Mouse (Mus musculus): ENCODE measurements around the gene Rhog. TPM values are rescaled to one million over a fixed set of nuclear protein-coding genes. Genes with fewer than 3 reads are reported as not detected.

Gene Rhog
- total RNA-seq, 1 experiment from 2014 or later: 59.7 TPM

DNA sequence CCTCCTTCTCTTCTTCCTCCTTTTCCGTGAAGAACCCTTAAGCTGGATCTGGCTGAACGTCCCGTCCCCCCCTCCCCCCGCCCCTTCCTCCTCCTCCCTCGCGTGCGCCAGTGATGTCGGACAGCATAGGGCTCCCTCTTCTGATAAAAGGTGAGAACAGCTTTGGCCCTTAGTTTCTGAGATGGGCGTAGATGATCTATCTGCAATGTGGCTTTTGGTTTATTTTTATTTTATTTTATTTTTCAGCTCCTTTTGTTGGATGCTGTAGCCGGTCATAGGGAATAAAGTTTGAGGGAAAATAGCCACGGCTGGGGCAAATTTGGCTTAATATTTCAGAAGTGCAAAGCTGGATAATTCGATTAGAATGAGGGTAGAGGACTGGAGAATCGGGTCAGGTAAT, 33.5 kb downstream of the Rhog start:
- peak; percentile 48 for DNase-seq

DNA sequence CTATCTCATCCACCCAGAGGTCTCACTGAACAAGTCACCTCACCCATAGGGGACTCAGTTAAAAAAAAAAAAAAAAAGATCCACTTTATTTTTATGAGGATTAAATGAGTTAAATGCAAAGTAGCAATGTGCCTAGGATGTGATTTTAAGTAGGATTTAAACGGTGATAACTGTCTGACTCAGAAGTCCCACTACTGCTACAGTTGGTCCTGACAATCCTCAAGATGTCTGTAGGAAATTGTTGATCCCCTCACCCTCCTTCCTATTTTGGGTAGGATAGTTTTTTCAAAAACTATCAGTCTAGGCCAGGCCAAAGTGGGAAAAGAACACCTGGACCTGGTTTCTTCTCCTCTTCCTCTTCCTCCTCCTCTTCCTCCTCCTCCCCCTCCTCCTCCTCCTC, 34.0 kb downstream of the Rhog start:
- DNase-seq: no peak

DNA sequence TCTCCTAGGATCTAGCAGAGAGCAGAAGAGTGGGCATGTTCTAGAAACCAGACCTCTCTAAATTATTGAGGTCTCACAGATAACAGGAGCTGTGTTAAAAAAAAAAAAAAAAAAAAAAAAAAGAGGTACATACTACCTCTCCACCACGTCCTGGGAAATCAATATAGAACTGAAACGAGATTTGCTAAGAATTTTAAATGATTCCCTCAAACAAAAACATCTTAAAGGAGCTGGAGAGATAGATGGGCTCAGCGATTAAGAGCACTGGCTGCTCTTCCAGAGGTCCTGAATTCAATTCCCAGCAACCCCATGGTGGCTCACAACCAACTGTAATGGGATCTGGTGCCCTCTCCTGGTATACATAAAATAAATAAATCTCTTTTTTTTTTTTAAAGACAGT, 44.8 kb downstream of the Rhog start:
- DNase-seq: no peak

DNA sequence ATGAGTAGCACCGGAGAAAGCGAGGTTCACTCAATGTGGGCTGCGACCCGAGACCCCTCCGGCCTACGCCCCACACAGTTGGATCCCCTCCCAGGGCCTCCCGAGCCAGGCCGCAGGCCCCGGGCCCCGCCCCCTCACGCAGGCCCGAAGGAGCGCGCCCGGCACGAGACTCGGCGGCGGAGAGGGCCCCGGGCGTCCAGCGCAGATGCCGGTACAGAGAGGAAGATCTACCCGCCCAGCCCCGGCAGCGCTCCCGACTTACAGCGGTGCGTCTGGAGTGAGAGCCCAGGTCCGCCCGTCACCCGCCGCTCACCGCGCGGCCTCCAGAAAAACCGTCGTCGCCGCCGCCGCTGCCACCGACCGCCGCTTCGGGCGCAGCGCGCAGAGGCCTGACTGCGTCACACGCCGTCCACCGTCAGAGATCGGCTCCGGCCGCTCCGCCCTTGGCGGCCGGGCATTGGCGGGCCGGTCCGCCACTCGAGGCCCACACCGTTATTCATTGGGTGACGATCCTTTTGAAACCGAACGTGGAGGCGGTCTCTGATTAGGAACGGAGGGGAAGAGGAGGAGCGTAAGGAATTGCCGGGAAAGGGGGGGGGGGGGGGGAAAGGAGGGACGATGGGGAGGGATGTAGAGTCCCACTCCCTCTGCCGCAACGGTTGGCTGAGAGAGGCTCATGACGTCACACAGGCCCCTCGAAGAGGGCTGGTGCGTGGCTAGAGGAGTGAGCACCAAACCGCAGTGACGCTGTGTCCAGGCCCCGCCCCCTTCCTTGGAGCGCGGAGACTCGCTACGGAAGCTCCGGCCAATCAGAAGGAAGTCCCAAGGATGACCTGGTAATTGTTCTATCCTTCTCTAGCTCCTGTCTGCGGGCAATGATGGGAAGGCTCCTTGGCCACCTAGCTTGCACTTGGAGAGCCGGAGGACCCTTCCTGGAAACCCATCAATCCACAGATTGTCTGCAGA, 45.8 kb downstream of the Rhog start, which contains the start of the genes Nup98 and Pgap2:
TSS of gene Nup98 (minus strand) at position 421 of the 966 bp plus-strand sequence.
TSS of gene Pgap2 (plus strand) at position 453 of the 966 bp plus-strand sequence.
- DNase-seq: peak; percentile 99

DNA sequence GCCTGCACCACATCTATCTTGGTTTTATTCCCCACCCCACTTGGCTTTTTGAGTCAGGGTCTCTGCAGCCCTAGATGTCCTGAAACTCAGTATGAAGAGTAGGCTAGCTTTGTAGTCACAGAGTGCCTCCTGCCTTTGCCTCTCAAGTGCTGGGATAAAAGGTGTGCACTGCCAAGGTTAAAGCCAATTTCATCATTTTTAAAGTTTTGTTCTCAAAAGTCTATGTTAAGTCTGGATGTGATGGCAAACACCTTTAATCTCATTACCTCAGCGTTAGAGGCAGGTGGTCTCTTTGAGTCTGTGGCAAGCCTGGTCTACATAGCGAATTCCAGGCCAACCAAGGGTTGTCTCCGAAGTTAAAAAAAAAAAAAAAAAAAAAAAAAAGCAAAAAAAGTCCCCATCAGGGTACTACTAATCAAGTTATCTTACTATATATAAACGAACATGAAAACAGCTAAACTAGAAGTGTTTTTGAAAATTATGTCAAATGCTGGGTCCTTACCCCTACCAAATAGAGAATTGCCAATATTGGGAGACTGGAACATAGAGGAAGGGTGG, 47.0 kb downstream of the Rhog start:
- no peak for DNase-seq

DNA sequence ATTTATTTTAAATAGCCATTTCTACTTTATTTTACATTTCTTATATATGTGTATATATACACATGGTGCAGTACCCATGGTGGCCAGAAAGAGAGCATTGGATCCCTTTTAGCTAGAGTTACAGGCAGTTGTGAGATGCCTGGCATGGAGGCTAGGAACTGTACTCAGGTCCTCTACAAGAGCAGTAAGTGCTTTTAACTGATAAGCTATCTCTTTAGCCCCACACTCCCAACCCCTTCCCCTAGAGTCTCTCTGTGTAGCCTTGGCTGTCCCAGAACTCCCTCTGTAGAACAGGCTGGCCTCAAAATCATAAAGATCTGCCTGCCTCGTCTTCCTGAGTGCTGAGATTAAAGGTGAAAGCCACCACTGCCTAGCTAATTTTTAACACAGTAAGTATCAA, 50.2 kb downstream of the Rhog start:
- no peak for DNase-seq

DNA sequence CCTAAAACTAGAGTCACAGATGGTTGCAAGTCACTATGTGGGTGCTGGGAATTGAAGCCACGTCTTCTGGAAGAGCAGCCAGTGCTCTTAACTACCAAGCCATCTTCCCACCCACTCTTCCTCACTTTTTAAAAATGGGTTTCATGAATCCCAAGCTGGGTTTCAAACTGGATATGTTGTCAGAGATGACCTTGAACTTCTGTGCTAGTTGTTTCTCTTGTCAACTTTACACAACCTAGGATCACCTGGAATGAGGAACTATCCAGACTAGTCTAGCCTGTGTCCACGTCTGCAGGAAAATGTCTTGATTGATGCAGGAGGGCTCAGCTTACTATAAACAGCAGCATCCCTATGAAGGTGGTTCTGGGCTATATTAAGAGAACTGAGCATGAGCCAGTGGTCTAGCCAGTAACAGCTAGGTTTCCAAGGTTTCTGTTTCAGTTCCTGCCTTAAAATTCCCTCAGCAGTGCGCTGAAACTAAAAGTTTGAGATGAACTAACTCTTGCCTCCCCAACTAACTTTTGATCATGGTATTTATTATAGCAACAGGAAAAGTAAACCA, 51.5 kb downstream of the Rhog start:
- DNase-seq: no peak

DNA sequence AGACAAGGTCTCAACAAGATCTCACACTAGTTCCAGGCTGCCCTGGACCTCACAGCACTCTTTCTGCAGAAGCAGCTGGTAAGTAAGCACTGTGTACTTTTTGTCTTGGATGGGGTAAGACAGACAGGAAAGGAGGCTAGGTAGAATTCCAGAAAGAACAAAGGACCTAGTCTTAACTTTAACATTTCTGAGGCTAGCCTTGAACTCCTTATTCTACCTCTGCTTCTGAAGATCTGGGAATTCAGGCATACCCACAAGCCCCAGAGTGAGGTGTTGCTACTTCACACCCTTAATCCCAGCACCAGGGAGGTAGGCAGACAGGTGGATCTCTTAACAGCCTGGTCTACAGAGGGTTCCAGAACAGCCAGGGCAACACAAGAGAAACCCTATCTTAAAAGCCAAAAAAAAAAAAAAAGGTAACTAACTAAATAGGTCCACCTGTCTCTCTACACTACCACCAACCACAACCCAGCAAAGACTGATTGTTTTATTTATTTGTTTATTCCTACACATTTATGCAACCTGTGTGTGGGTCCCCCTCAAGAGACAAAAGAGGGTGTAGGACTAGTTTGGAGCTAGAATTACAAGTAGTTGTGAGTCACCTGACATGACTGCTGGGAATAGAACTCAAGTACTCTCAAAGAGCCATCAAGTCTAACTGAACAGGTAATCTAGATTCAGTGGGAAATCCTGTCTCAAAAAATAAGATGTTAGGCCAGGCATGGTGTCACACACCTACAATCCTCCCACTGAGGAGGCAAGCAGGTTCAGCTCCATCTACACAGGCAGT, 54.7 kb downstream of the Rhog start:
- no peak for DNase-seq

DNA sequence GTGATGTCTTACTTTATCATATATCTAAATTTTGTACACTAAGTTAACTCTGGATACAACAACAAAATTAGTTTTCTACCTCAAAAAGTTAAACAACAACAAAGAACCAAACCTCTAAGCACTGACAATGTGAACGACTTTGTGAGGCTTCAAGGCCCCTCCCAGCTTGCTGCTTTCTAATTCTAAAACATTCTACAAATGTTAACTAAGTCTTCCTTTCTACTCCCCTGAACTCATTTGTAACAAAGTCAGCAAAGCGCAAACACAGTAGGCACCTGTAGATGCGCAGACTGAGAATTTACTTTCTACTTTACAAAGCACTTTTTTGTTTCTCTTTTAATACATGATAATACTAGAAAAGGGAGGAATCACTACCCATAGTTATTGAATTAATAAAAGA, 55.3 kb downstream of the Rhog start:
- no peak for DNase-seq

DNA sequence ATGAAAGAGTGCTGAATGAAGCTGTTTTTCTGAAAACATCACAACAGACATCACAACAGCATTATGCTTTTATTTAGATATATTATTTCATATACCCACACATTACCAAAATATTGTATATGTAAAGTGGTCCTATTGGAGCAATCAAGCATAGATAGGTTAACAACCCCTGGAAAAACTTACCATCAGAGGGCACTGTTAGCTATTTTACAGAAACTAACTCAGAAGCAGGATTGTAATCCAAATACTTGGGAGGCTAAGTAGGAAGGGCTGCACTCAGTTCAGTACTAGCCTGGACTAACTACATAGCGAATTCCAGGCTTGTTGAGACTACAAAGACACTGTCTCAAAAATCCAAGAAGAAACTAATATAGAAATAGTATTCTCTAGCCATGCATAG, 63.5 kb downstream of the Rhog start:
- DNase-seq: no peak

Other genes starting within 250 kb of the Rhog start
- 7.4 and 8.9 TPM in 2 replicates for gene Il18bp, start 237.4 kb downstream of the Rhog start, total RNA-seq (2021)
- gene Rnf121, start 190.6 kb downstream of the Rhog start, total RNA-seq (2021): 28.5 and 34.7 TPM in 2 replicates
- 18.0 and 19.9 TPM in 2 replicates for gene Xndc1, start 190.5 kb downstream of the Rhog start, total RNA-seq (2021)
- 0.33 and 1.9 TPM in 2 replicates for gene Xntrpc, start 190.3 kb downstream of the Rhog start, total RNA-seq (2021)
- gene Trpc2, start 172.9 kb downstream of the Rhog start, total RNA-seq (2021): 0.67 TPM in 1 of 2 replicates, not detected in the other
- gene Art1, start 154.3 kb downstream of the Rhog start, total RNA-seq (2021): not detected in 2 replicates
- not detected in 2 replicates for gene Art5, start 146.6 kb downstream of the Rhog start, total RNA-seq (2021)
- gene Chrna10, start 139.2 kb downstream of the Rhog start, total RNA-seq (2021): not detected in 2 replicates
- gene Nup98, start 45.9 kb downstream of the Rhog start, total RNA-seq (2021): 60.8 and 61.0 TPM in 2 replicates
- gene Pgap2, start 45.8 kb downstream of the Rhog start, total RNA-seq (2021): 82.3 and 110 TPM in 2 replicates
- 52.4 and 65.8 TPM in 2 replicates for gene Stim1, start 11.8 kb upstream of the Rhog start, total RNA-seq (2021)
- 28.2 and 36.0 TPM in 2 replicates for gene Rrm1, start 185.6 kb upstream of the Rhog start, total RNA-seq (2021)
- gene Olfr543, start 225.6 kb upstream of the Rhog start, total RNA-seq (2021): not detected in 2 replicates
- gene Olfr544, start 232.3 kb upstream of the Rhog start, total RNA-seq (2021): not detected in 2 replicates
- not detected in 2 replicates for gene Olfr545, start 243.5 kb upstream of the Rhog start, total RNA-seq (2021)

All from adrenal gland, postnatal 25 days (tissue).